Mouse (Mus musculus) macrophage (primary cell): ENCODE measurements around the gene Slc39a2. TPM values are rescaled to one million over a fixed set of nuclear protein-coding genes. Genes with fewer than 3 reads are reported as not detected.

Experiments used
- H3K27ac ChIP-seq: fragments of 350-480 bp; formaldehyde crosslinking; 2 replicates; pipeline ENCODE4 v1.9.0; 2021
- H3K36me3 ChIP-seq: fragments of 350-480 bp; formaldehyde crosslinking; 2 replicates; pipeline ENCODE4 v1.9.0; 2021; ENCODE audit errors: inconsistent target
- H3K4me3 ChIP-seq: fragments of 350-480 bp; formaldehyde crosslinking; 2 replicates; pipeline ENCODE4 v1.9.0; 2021; ENCODE audit errors: inconsistent target
- H3K79me2 ChIP-seq: fragments of 350-480 bp; formaldehyde crosslinking; 2 replicates; pipeline ENCODE4 v1.9.0; 2021; ENCODE audit errors: inconsistent target
- WGBS: methylation state at CpG from one replicate; pipeline ENCODE4 v1.1.7; 2026; ENCODE audit warnings: inconsistent platforms; ENCODE audit not compliant: missing documents; 5-methylcytosine and 5-hydroxymethylcytosine counted together
- polyA plus RNA-seq: library from polyadenylated mRNA; stranded (reverse); fragments of 250-400 nt; gene quantifications from 3 replicates; pipeline ENCODE4 v1.2.4, GENCODE M21; 2018; ENCODE audit warnings: inconsistent platforms

The Slc39a2 gene
- polyA plus RNA-seq, 1 experiment from 2014 or later = 0.16 TPM

GRCm38 (mm10) chr14:51932092-51933020 is 39.7 kb downstream of the Slc39a2 start:
- Histone ChIP-seq H3K36me3 (no peaks in the 10 kb centered on the region), H3K4me3 (no peak overlapping the region), H3K79me2 (no peaks in the 10 kb centered on the region), H3K27ac (no peak overlapping the region)
- WGBS = 65% methylated on average over 10 of the region's 10 CpGs

DNA sequence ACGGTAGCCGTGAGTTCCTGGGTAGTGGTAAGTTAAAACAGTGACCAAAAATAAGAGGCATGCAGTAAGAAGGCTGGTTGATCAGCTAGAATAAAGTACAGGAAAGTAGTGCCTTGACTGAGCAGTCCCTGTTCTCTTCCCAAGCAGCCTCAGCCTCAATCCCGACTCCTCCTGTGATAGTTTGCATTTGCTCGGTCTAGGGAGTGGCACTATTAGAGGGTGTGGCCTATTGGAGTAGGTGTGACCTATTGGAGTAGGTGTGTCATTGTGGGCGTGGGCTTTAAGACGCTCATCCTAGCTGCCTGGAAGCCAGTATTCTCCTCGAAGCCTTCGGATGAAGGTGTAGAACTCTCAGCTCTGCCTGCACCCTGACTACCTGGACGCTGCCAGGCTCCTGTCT is 46.3 kb downstream of the Slc39a2 start:
- no peak overlapping the region for H3K27ac ChIP-seq
- WGBS = 98% methylated on average over 9 of the region's 9 CpGs
- H3K79me2 ChIP-seq = no peaks in the 10 kb centered on the region
- H3K36me3 ChIP-seq = no peaks in the 10 kb centered on the region
- H3K4me3 ChIP-seq = no peak overlapping the region

DNA sequence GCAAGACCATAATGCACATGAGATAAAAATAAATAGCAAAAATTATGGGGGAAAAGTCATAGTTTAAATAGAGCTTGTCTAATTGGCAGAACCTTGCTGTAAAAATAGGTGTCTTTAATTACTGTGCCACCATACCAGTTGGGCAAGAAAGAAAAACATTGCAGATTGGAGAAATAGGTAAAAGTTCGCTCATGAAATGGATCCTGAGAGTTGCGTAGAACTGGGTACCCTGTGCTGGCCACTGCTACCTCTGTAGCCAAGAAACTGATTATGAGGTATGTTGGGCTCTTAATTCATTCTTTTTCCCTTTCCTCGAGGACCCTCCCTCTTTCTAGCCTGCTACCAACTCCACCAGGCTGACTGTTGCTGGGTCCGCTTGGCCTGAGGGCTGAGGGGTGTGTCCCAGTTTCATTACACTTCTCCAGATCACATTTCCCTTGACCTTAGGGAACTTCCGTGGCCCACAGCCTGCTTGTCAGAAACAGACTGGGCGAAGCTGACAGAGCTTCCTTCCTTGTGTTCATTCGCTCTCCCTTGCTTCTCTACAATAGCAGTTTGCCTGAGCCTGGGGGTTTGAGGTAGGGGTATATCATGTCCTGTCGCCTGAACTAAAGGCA is 48.4 kb downstream of the Slc39a2 start:
- Histone ChIP-seq H3K79me2 (no peaks in the 10 kb centered on the region), H3K4me3 (no peak overlapping the region), H3K36me3 (no peaks in the 10 kb centered on the region), H3K27ac (no peak overlapping the region; the same call in 1 of the 2 replicates)
- WGBS = 35% methylated on average over 8 of the region's 8 CpGs

DNA sequence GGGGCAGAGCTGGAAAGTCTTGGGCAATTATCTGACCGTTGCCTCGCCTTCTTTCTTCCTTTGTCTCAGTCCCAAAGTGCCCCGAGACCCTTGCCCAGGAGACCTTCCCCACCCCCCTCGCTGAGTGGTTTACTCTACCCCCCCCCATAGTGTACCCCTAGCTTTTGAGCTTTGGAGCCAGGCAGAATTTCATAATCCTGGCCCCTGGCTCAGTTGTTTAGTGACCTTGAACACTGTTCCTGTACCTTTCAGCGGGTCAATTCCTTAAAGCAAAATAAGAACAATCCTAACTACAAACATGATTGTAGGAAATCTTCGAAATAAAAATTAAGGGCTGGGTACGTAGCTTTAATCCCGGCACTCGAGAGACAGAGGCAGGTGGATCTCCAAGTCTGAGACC is 48.9 kb downstream of the Slc39a2 start:
- H3K4me3 ChIP-seq = no peak overlapping the region
- WGBS = 69% methylated on average over 8 of the region's 9 CpGs
- no peaks in the 10 kb centered on the region for H3K79me2 ChIP-seq
- no peak overlapping the region; the same call in 1 of the 2 replicates for H3K27ac ChIP-seq
- no peaks in the 10 kb centered on the region for H3K36me3 ChIP-seq

GRCm38 (mm10) chr14:51942236-51942635 is 49.5 kb downstream of the Slc39a2 start:
- no peaks in the 10 kb centered on the region for H3K36me3 ChIP-seq

DNA sequence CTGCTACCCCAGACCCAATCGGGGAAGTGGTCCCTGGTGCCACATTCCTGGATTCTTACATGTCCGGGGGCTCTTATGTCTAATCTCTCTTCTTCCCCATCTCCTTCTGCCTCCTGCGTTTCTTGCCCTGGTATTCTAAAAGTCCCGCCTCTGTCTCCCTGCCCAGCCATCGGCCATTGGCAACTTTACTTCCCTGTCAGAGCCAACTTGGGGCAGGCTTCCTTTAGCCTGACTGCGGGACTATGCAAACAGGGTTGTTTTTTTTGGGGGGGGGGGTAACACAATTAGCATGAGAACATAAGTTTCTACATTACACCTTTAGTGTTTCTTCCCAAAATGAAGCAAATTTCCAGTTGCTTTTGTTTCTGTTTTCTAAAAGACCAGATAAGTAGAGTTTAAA is 50.6 kb downstream of the Slc39a2 start:
- Histone ChIP-seq H3K36me3 (no peaks in the 10 kb centered on the region), H3K79me2 (no peaks in the 10 kb centered on the region), H3K27ac (no peak overlapping the region), H3K4me3 (no peak overlapping the region)
- WGBS = 70% methylated on average over 5 of the region's 6 CpGs

More at GRCm38 (mm10) chr14:51942236-51942635, 49.5 kb downstream of the Slc39a2 start:
- no peak overlapping the region for H3K27ac ChIP-seq
- 40% methylated on average over 7 of the region's 7 CpGs for WGBS
- no peak overlapping the region for H3K4me3 ChIP-seq
- no peaks in the 10 kb centered on the region for H3K79me2 ChIP-seq

Other genes with a start within 250 kb of the Slc39a2 start
- gene Gm17079, start 197.4 kb upstream of the Slc39a2 start, polyA plus RNA-seq = not detected in 3 replicates
- gene Gm5800, start 175.7 kb upstream of the Slc39a2 start, polyA plus RNA-seq = not detected in 3 replicates
- not detected in 3 replicates for gene Ang4, start 119.3 kb upstream of the Slc39a2 start, polyA plus RNA-seq
- not detected in 3 replicates for gene AY358078, start 92.8 kb upstream of the Slc39a2 start, polyA plus RNA-seq
- 0.75 TPM in 1 of 3 replicates, not detected in the others for gene Ear6, start 39.2 kb upstream of the Slc39a2 start, polyA plus RNA-seq
- gene Mettl17, start 8.0 kb upstream of the Slc39a2 start, polyA plus RNA-seq = 5.5 to 12.4 TPM (median 8.5 TPM) in 3 replicates
- 0.14 TPM in 1 of 3 replicates, not detected in the others for gene Ndrg2, start 21.3 kb downstream of the Slc39a2 start, polyA plus RNA-seq
- not detected in 3 replicates for gene Tppp2, start 25.5 kb downstream of the Slc39a2 start, polyA plus RNA-seq
- gene Rnase13, start 29.9 kb downstream of the Slc39a2 start, polyA plus RNA-seq = not detected in 3 replicates
- 0.60 to 1.3 TPM (median 1.3 TPM) in 3 replicates for gene Arhgef40, start 91.8 kb downstream of the Slc39a2 start, polyA plus RNA-seq
- 0.16 to 0.21 TPM in 2 of 3 replicates, not detected in the other for gene Tmem253, start 122.8 kb downstream of the Slc39a2 start, polyA plus RNA-seq
- 7.2 to 19.5 TPM (median 12.3 TPM) in 3 replicates for gene Zfp219, start 127.8 kb downstream of the Slc39a2 start, polyA plus RNA-seq
- gene Olfr221, start 149.6 kb downstream of the Slc39a2 start, polyA plus RNA-seq = not detected in 3 replicates
- 156 to 310 TPM (median 188 TPM) in 3 replicates for gene Hnrnpc, start 211.1 kb downstream of the Slc39a2 start, polyA plus RNA-seq
- 1.3 to 4.3 TPM (median 2.3 TPM) in 3 replicates for gene Rpgrip1, start 217.8 kb downstream of the Slc39a2 start, polyA plus RNA-seq